Mouse (Mus musculus): ENCODE measurements at regions not wholly inside any gene's neighbourhood (a gene's known extent, or its start where the extent isn't known, plus 50 kb on each side); places are given as distances from the start of the nearest gene placed in this dataset.

DNA sequence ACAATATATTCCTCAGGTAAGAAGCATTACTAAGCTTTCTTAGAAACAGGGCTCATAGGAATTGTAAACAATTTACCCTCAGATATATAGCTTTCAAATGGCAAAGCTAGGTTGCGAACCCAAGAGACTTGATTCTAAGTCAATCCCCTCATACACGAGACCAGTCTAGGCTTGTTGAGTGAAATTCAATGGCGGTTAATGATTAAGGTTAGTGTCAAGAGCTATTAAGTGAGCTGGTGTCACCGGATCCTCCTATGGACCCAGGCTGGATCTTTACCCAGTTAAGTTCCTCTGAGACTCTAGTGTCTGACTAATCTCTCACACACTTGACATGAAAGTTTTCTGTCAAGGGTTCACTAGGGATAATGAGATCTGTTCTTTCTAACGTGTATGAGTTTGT lies 57.6 kb upstream of the Mad2l1 start:
- TF ChIP-seq POLR2A (IDR thresholded peaks at IDR 0.05; ENCODE audit: borderline replicate concordance, insufficient read depth, low read length) (no peak), CTCF (IDR thresholded peaks at IDR 0.05; ENCODE audit: borderline replicate concordance, insufficient read depth, low read depth, low read length) (no peak)
